Mouse (Mus musculus): ENCODE data around the gene Med17. TPM values are rescaled to one million over a fixed set of nuclear protein-coding genes. Genes with fewer than 3 reads are reported as not detected.

Med17 gene
- polyA plus RNA-seq, 1 experiment from 2014 or later: 13.6 TPM

GRCm38 (mm10) chr9:15312054-15312735 is 32.5 kb upstream of the Med17 start:
- Histone ChIP-seq H3K9ac (replicated peaks) (no peak overlapping the region), H3K27me3 (ENCODE audit: insufficient read depth, low read length) (no peaks in the 10 kb centered on the region), H3K9me3 (ENCODE audit: low read length) (no peaks in the 10 kb centered on the region), H3K4me2 (ENCODE audit: low read depth, low read length) (no peak overlapping the region), H3K4me1 (ENCODE audit: insufficient read depth) (peaks cover 12% of the 10 kb centered on the region), H3K36me3 (replicated peaks; ENCODE audit: insufficient read depth, low read length) (peaks cover 72% of the 10 kb centered on the region), H3K27ac (ENCODE audit: low read depth) (no peak overlapping the region), H3K4me3 (ENCODE audit: low read depth, low read length) (no peak overlapping the region)
- ATAC-seq (peak; percentile 29; the same call in 1 of the 2 replicates), DNase-seq (no peak)
- WGBS (ENCODE audit: insufficient replicate concordance): 65% methylated on average over 2 of the region's 2 CpGs
- no peak for TF ChIP-seq CTCF (IDR thresholded peaks at IDR 0.05; ENCODE audit: low read depth)
- TF ChIP-seq EP300 (IDR thresholded peaks at IDR 0.05; ENCODE audit: low read depth): no peak; the same call in 1 of the 2 replicates

DNA sequence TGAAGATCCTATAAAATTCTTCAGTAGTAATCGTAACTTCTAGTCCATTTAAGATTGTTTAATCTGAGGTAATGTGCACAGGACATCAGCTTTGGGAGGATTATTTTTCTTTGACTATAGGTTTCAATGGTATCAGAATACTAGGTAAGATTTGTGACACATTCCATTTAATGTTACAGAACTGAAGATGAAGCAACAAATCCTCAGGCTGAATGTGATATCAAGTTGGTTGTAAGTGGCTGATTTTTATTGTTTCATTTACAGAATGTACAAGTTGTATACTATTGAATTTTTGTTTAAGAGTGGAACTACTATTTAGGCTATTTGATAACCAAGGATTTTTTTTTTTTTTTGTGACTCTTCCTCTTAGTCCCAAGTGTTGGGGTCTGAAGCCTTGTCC is 30.4 kb upstream of the Med17 start:
- Histone ChIP-seq H3K4me2 (ENCODE audit: low read depth, low read length) (no peak overlapping the region), H3K27ac (ENCODE audit: low read depth) (no peak overlapping the region), H3K9me3 (ENCODE audit: low read length) (no peaks in the 10 kb centered on the region), H3K27me3 (ENCODE audit: insufficient read depth, low read length) (no peaks in the 10 kb centered on the region), H3K4me1 (ENCODE audit: insufficient read depth) (peaks cover 15% of the 10 kb centered on the region), H3K4me3 (ENCODE audit: low read depth, low read length) (no peak overlapping the region), H3K36me3 (replicated peaks; ENCODE audit: insufficient read depth, low read length) (peaks cover 61% of the 10 kb centered on the region), H3K9ac (replicated peaks) (no peak overlapping the region)
- no peak for TF ChIP-seq CTCF (IDR thresholded peaks at IDR 0.05; ENCODE audit: low read depth)
- TF ChIP-seq EP300 (IDR thresholded peaks at IDR 0.05; ENCODE audit: low read depth): no peak
- 89% methylated on average over 1 of the region's 1 CpGs for WGBS (ENCODE audit: insufficient replicate concordance)
- ATAC-seq: no peak
- no peak for DNase-seq

GRCm38 (mm10) chr9:15309425-15309824 is 29.7 kb upstream of the Med17 start:
- Histone ChIP-seq H3K4me3 (ENCODE audit: low read depth, low read length) (no peak overlapping the region), H3K27ac (ENCODE audit: low read depth) (no peak overlapping the region), H3K4me1 (ENCODE audit: insufficient read depth) (peaks cover 15% of the 10 kb centered on the region), H3K9ac (replicated peaks) (no peak overlapping the region), H3K36me3 (replicated peaks; ENCODE audit: insufficient read depth, low read length) (peaks cover 54% of the 10 kb centered on the region), H3K27me3 (ENCODE audit: insufficient read depth, low read length) (no peaks in the 10 kb centered on the region), H3K4me2 (ENCODE audit: low read depth, low read length) (peak overlapping the region; percentile 22), H3K9me3 (ENCODE audit: low read length) (no peaks in the 10 kb centered on the region)
- TF ChIP-seq CTCF (IDR thresholded peaks at IDR 0.05; ENCODE audit: low read depth): no peak
- no peak for TF ChIP-seq EP300 (IDR thresholded peaks at IDR 0.05; ENCODE audit: low read depth)
- WGBS (ENCODE audit: insufficient replicate concordance): 55% methylated on average over 4 of the region's 4 CpGs
- DNase-seq (no peak), ATAC-seq (no peak)

DNA sequence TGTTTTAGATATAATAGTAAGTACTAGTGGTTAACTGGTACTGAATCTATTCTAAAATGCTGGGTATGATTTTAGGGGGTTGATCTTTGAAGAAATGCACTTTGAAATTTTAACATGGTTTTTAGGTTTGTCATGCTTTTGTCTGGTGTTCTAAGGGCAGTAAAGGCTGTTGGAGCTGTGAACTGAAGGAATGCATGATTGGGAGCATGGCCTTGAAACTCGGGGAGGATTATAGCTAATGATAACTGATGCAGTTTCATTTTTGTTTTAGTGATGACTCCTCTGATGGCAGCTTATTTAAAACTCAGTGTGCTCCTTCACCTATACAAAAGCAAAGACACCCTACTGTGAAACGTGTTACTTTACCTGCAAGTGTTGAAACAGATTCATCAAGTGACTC is 28.5 kb upstream of the Med17 start:
- Histone ChIP-seq H3K36me3 (replicated peaks; ENCODE audit: insufficient read depth, low read length) (peaks cover 43% of the 10 kb centered on the region), H3K4me2 (ENCODE audit: low read depth, low read length) (peak overlapping the region; percentile 93), H3K27me3 (ENCODE audit: insufficient read depth, low read length) (no peaks in the 10 kb centered on the region), H3K4me1 (ENCODE audit: insufficient read depth) (peaks cover 15% of the 10 kb centered on the region), H3K27ac (ENCODE audit: low read depth) (no peak overlapping the region), H3K4me3 (ENCODE audit: low read depth, low read length) (0 out of 2 replicates have a peak overlapping the region, but pooled peaks have one; percentile 82), H3K9ac (replicated peaks) (no peak overlapping the region), H3K9me3 (ENCODE audit: low read length) (no peaks in the 10 kb centered on the region)
- ATAC-seq (no peak), DNase-seq (no peak)
- no peak for TF ChIP-seq CTCF (IDR thresholded peaks at IDR 0.05; ENCODE audit: low read depth)
- TF ChIP-seq EP300 (IDR thresholded peaks at IDR 0.05; ENCODE audit: low read depth): no peak
- 41% methylated on average over 2 of the region's 2 CpGs for WGBS (ENCODE audit: insufficient replicate concordance)

- DNase-seq: no peak
- Histone ChIP-seq H3K4me3 (ENCODE audit: low read depth, low read length) (peak overlapping the region; percentile 82), H3K4me2 (ENCODE audit: low read depth, low read length) (peak overlapping the region; percentile 93), H3K9ac (replicated peaks) (peak overlapping the region; percentile 92), H3K9me3 (ENCODE audit: low read length) (no peaks in the 10 kb centered on the region), H3K36me3 (replicated peaks; ENCODE audit: insufficient read depth, low read length) (peaks cover 36% of the 10 kb centered on the region), H3K27ac (ENCODE audit: low read depth) (no peak overlapping the region), H3K4me1 (ENCODE audit: insufficient read depth) (peaks cover 15% of the 10 kb centered on the region), H3K27me3 (ENCODE audit: insufficient read depth, low read length) (no peaks in the 10 kb centered on the region)
- TF ChIP-seq CTCF (IDR thresholded peaks at IDR 0.05; ENCODE audit: low read depth) (no peak), EP300 (IDR thresholded peaks at IDR 0.05; ENCODE audit: low read depth) (no peak)
- ATAC-seq: no peak
- WGBS (ENCODE audit: insufficient replicate concordance): 4% methylated on average over 6 of the region's 6 CpGs
Observed at GRCm38 (mm10) chr9:15307257-15307656, 27.5 kb upstream of the Med17 start.

DNA sequence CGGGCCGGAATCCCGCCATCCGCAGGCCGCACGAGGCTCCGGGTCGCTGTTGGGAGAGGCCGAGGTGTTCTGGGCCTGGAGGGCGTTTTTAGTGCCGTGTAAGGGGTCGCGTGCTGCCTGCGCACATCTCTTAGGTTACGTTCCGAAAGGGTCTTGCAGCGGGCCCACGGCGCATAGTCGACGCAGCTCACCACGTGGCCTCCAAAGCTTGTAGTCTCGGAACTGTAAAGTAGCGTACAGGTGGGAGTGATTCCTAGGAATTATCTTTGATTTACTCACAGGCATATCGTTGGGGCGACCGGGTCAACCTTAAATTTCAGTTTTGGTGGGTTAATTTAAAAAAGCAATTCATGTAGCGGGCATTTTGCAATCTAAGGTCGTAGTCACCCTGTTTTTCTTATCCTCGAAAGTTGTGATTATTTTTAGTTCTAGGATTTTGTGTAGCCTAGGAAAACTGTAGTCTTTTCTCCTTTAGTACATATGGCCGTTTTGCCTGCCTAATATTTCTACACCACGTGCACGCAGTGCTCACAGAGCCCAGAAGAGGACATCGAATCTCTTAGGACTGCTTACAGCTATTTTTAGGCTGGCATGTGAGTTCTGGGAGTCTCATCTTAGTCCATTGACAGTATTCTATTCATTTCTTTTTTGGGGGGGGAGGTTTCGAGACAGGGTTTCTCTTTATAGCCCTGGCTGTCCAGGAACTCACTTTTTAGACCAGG is 26.8 kb upstream of the Med17 start, which contains the start of gene 4931406C07Rik:
TSS of gene 4931406C07Rik (minus strand) at position 51 of the 722 bp plus-strand sequence.
- ATAC-seq (no peak; the same call in 1 of the 2 replicates), DNase-seq (no peak)
- Histone ChIP-seq H3K27me3 (ENCODE audit: insufficient read depth, low read length) (no peaks in the 10 kb centered on the region), H3K36me3 (replicated peaks; ENCODE audit: insufficient read depth, low read length) (peaks cover 31% of the 10 kb centered on the region), H3K4me1 (ENCODE audit: insufficient read depth) (peaks cover 16% of the 10 kb centered on the region), H3K9ac (replicated peaks) (peak within 1 kb of the TSS; percentile 92), H3K27ac (ENCODE audit: low read depth) (peak within 1 kb of the TSS; percentile 94), H3K4me2 (ENCODE audit: low read depth, low read length) (peak within 1 kb of the TSS; percentile 93), H3K9me3 (ENCODE audit: low read length) (no peaks in the 10 kb centered on the region), H3K4me3 (ENCODE audit: low read depth, low read length) (peak within 1 kb of the TSS; percentile 82)
- TF ChIP-seq EP300 (IDR thresholded peaks at IDR 0.05; ENCODE audit: low read depth) (no peak; the same call in 1 of the 2 replicates), CTCF (IDR thresholded peaks at IDR 0.05; ENCODE audit: low read depth) (no peak)
- under 1% methylated on average over 35 of the region's 35 CpGs for WGBS (ENCODE audit: insufficient replicate concordance)
